Mouse (Mus musculus): ENCODE measurements at regions not wholly inside any gene's neighbourhood (a gene's known extent, or its start where the extent isn't known, plus 50 kb on each side); places are given as distances from the start of the nearest gene placed in this dataset.

GRCm38 (mm10) chr3:34426955-34427354, 223.2 kb upstream of the Sox2 start:
- WGBS: 87% methylated on average over 10 of the region's 10 CpGs
- Histone ChIP-seq H3K4me1 (peaks cover 8% of the 10 kb centered on the region), H3K9me3 (no peaks in the 10 kb centered on the region), H3K4me3 (no peak overlapping the region), H3K27ac (replicated peaks) (no peak overlapping the region), H3K4me2 (replicated peaks) (no peak overlapping the region), H3K27me3 (no peaks in the 10 kb centered on the region), H3K36me3 (no peaks in the 10 kb centered on the region), H3K9ac (replicated peaks) (no peak overlapping the region)
- no peak for ATAC-seq (replicated peaks)

GRCm38 (mm10) chr3:34411915-34412306, 238.3 kb upstream of the Sox2 start:
- peak; percentile 72 for ATAC-seq (replicated peaks)
- no peak overlapping the region for H3K9ac ChIP-seq (replicated peaks)
- H3K36me3 ChIP-seq: no peaks in the 10 kb centered on the region
- H3K4me3 ChIP-seq: no peak overlapping the region
- H3K4me1 ChIP-seq: peaks cover 14% of the 10 kb centered on the region
- no peaks in the 10 kb centered on the region for H3K27me3 ChIP-seq
- peak overlapping the region; percentile 31 for H3K4me2 ChIP-seq (replicated peaks)
- H3K27ac ChIP-seq (replicated peaks): peak overlapping the region; percentile 94
- WGBS: 20% methylated on average over 3 of the region's 3 CpGs
- H3K9me3 ChIP-seq: no peaks in the 10 kb centered on the region

DNA sequence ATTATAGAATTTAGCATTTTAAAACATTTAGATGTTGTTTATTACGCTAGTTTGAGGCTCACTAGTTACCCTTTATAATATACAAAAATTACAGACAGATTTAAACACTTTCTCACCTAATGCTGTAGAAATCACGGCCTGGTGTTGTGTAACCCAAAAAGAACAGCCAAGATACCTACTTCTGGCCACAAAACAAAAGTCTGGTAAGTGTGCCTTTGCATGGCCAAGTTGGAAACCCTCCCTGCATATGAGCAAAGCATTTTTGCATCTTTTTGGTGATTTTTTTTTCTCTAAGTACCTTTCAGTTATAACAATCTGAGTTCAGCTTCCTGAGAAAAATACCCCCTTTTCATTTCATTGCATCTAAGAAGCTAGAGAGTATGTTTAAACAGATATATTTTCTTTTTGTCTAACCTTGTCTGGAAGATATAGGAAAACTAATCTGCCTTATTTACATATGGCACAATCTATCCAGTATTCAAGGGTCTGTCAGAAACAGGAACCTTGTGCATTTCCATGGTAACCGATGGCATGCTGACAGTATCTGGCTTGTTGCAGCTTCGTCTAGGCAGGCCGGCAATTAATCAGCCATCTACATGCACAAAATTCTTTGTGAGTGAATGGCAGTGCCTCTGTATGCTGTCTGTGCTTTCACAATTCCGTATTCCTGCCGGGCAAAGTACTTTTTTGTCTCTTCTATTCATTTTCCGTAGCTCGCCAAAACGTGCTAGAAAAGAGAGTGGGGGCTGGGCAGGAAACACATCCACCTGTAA, 238.9 kb upstream of the Sox2 start:
- Histone ChIP-seq H3K27me3 (no peaks in the 10 kb centered on the region), H3K27ac (replicated peaks) (peak overlapping the region; percentile 94), H3K4me3 (no peak overlapping the region), H3K9me3 (no peaks in the 10 kb centered on the region), H3K36me3 (no peaks in the 10 kb centered on the region), H3K9ac (replicated peaks) (no peak overlapping the region), H3K4me1 (peaks cover 14% of the 10 kb centered on the region), H3K4me2 (replicated peaks) (peak overlapping the region; percentile 31)
- ATAC-seq (replicated peaks): peak; percentile 94
- WGBS: 8% methylated on average over 10 of the region's 10 CpGs

GRCm38 (mm10) chr3:34403586-34403985, 246.6 kb upstream of the Sox2 start:
- WGBS: 55% methylated on average over 2 of the region's 2 CpGs
- no peak overlapping the region for H3K9ac ChIP-seq (replicated peaks)
- peak overlapping the region; percentile 27; the same call in 1 of the 2 replicates for H3K27ac ChIP-seq (replicated peaks)
- no peak for ATAC-seq (replicated peaks)
- H3K4me1 ChIP-seq: peaks cover 6% of the 10 kb centered on the region
- H3K36me3 ChIP-seq: no peaks in the 10 kb centered on the region
- no peak overlapping the region for H3K4me3 ChIP-seq
- H3K27me3 ChIP-seq: no peaks in the 10 kb centered on the region
- H3K4me2 ChIP-seq (replicated peaks): no peak overlapping the region
- no peaks in the 10 kb centered on the region for H3K9me3 ChIP-seq

DNA sequence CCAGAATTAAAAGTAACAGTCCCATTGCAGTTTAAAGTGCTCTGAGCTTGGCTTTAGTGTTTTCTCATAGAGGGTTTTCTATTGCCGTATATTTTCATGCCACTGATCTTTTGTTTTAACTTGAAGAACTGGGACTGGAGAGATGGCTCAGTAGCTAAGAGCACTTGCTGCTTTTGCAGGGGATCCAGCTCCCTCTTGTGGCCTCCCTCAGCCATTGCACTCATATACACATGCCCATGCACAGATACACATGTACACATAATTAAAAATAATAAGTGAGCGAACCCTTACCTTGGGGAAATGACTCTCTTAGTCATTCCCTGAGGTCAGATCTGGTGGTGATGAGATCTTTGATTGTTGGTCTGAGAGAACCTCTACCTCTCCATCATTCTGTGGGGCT, 258.9 kb upstream of the Sox2 start:
- no peak for ATAC-seq (replicated peaks)
- H3K9ac ChIP-seq (replicated peaks): no peak overlapping the region
- no peak overlapping the region for H3K4me3 ChIP-seq

GRCm38 (mm10) chr3:34384965-34385505, 265.2 kb upstream of the Sox2 start:
- no peaks in the 10 kb centered on the region for H3K9me3 ChIP-seq
- ATAC-seq (replicated peaks): no peak; the same call in 1 of the 2 replicates
- H3K27me3 ChIP-seq: no peaks in the 10 kb centered on the region
- H3K4me1 ChIP-seq: peaks cover 5% of the 10 kb centered on the region; the same call in 1 of the 2 replicates
- no peak overlapping the region for H3K4me3 ChIP-seq
- WGBS: 70% methylated on average over 12 of the region's 12 CpGs
- no peak overlapping the region for H3K27ac ChIP-seq (replicated peaks)
- no peak overlapping the region for H3K4me2 ChIP-seq (replicated peaks)
- H3K9ac ChIP-seq (replicated peaks): no peak overlapping the region
- H3K36me3 ChIP-seq: no peaks in the 10 kb centered on the region

More for the DNA sequence above, 258.9 kb upstream of the Sox2 start:
- H3K27ac ChIP-seq (replicated peaks): no peak overlapping the region
- no peaks in the 10 kb centered on the region for H3K9me3 ChIP-seq
- H3K4me1 ChIP-seq: no peaks in the 10 kb centered on the region
- H3K36me3 ChIP-seq: no peaks in the 10 kb centered on the region
- WGBS: 96% methylated on average over 2 of the region's 2 CpGs
- H3K4me2 ChIP-seq (replicated peaks): no peak overlapping the region
- no peaks in the 10 kb centered on the region for H3K27me3 ChIP-seq

- Histone ChIP-seq H3K9me3 (no peaks in the 10 kb centered on the region), H3K4me1 (peaks cover 21% of the 10 kb centered on the region), H3K36me3 (no peaks in the 10 kb centered on the region), H3K27ac (replicated peaks) (peak overlapping the region; percentile 48), H3K4me3 (no peak overlapping the region), H3K9ac (replicated peaks) (no peak overlapping the region), H3K27me3 (no peaks in the 10 kb centered on the region), H3K4me2 (replicated peaks) (no peak overlapping the region)
- WGBS: 23% methylated on average over 2 of the region's 2 CpGs
- no peak for ATAC-seq (replicated peaks)
These were observed 272.3 kb upstream of the Sox2 start for GRCm38 (mm10) chr3:34377913-34378312.

- H3K36me3 ChIP-seq: no peaks in the 10 kb centered on the region
- no peaks in the 10 kb centered on the region for H3K9me3 ChIP-seq
- WGBS: 16% methylated on average over 12 of the region's 12 CpGs
- H3K27ac ChIP-seq (replicated peaks): peak overlapping the region; percentile 78
- H3K4me1 ChIP-seq: peaks cover 21% of the 10 kb centered on the region
- peak overlapping the region; percentile 40 for H3K4me2 ChIP-seq (replicated peaks)
- no peak overlapping the region; the same call in 1 of the 2 replicates for H3K9ac ChIP-seq (replicated peaks)
- no peak for ATAC-seq (replicated peaks)
- peak overlapping the region; percentile 23; the same call in 1 of the 2 replicates for H3K4me3 ChIP-seq
- H3K27me3 ChIP-seq: no peaks in the 10 kb centered on the region
These were observed 272.9 kb upstream of the Sox2 start for GRCm38 (mm10) chr3:34377329-34377728.

DNA sequence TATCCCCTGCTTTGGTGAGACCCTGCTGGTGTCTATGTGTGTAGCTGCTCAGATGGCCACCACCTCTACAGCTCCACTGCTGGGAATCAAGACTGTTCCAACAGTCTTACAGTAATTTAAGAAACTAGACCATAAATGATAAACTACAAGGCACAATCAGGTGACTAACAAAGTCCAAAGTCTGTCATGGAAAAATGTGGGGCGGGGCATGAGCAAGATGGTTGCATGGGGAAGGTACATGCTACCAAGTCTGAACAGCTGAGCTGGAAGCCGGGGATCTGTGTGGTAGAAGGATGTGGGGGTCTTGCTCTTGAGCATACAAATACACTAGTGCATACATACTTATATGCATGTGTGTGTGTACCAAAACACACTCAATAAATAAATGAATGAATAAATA, 278.8 kb upstream of the Sox2 start:
- WGBS: 94% methylated on average over 2 of the region's 2 CpGs

GRCm38 (mm10) chr3:34338100-34338499, 257.0 kb upstream of the Dnajc19 start:
- Histone ChIP-seq H3K27ac (replicated peaks) (no peak overlapping the region), H3K4me2 (replicated peaks) (no peak overlapping the region), H3K9ac (replicated peaks) (no peak overlapping the region), H3K36me3 (no peaks in the 10 kb centered on the region), H3K9me3 (0 out of 2 replicates have a peak, but pooled peaks cover 5% of the 10 kb centered on the region), H3K27me3 (peaks cover 13% of the 10 kb centered on the region), H3K4me1 (peaks cover 5% of the 10 kb centered on the region; the same call in 1 of the 2 replicates), H3K4me3 (no peak overlapping the region)
- no peak for ATAC-seq (replicated peaks)
- WGBS: 63% methylated on average over 9 of the region's 9 CpGs

More for the DNA sequence above, 278.8 kb upstream of the Sox2 start:
- no peak for ATAC-seq (replicated peaks)
- H3K4me3 ChIP-seq: no peak overlapping the region
- H3K4me1 ChIP-seq: no peaks in the 10 kb centered on the region; the same call in 1 of the 2 replicates
- no peak overlapping the region for H3K9ac ChIP-seq (replicated peaks)
- no peak overlapping the region for H3K27ac ChIP-seq (replicated peaks)
- H3K36me3 ChIP-seq: no peaks in the 10 kb centered on the region
- no peaks in the 10 kb centered on the region for H3K9me3 ChIP-seq
- no peaks in the 10 kb centered on the region for H3K27me3 ChIP-seq
- no peak overlapping the region for H3K4me2 ChIP-seq (replicated peaks)

- Histone ChIP-seq H3K9ac (replicated peaks) (no peak overlapping the region), H3K9me3 (no peaks in the 10 kb centered on the region), H3K36me3 (no peaks in the 10 kb centered on the region), H3K27ac (replicated peaks) (no peak overlapping the region), H3K4me2 (replicated peaks) (no peak overlapping the region), H3K4me3 (no peak overlapping the region), H3K27me3 (peaks cover 13% of the 10 kb centered on the region), H3K4me1 (peaks cover 30% of the 10 kb centered on the region)
- no peak for ATAC-seq (replicated peaks)
- 87% methylated on average over 4 of the region's 4 CpGs for WGBS
These were observed 252.4 kb upstream of the Dnajc19 start for GRCm38 (mm10) chr3:34333555-34333954.

GRCm38 (mm10) chr3:34331889-34332276, 250.8 kb upstream of the Dnajc19 start:
- Histone ChIP-seq H3K27ac (replicated peaks) (no peak overlapping the region), H3K4me2 (replicated peaks) (peak overlapping the region; percentile 22; the same call in 1 of the 2 replicates), H3K9me3 (no peaks in the 10 kb centered on the region), H3K4me1 (peaks cover 24% of the 10 kb centered on the region), H3K36me3 (no peaks in the 10 kb centered on the region), H3K27me3 (peaks cover 13% of the 10 kb centered on the region), H3K4me3 (no peak overlapping the region), H3K9ac (replicated peaks) (no peak overlapping the region)
- peak; percentile 38; the same call in 1 of the 2 replicates for ATAC-seq (replicated peaks)
- WGBS: 20% methylated on average over 5 of the region's 5 CpGs

All from forebrain, embryonic 15.5 days (tissue).